Mouse (Mus musculus) spleen, embryonic (tissue): ENCODE data around the gene Htatip2.

Experiments used
- CTCF ChIA-PET: fragments of 350-600 bp; sonication (Branson Sonifier 250); formaldehyde crosslinking; loops from one replicate; lab custom pipeline; 2022; lab: Charles Lee

Gene Htatip2

DNA sequence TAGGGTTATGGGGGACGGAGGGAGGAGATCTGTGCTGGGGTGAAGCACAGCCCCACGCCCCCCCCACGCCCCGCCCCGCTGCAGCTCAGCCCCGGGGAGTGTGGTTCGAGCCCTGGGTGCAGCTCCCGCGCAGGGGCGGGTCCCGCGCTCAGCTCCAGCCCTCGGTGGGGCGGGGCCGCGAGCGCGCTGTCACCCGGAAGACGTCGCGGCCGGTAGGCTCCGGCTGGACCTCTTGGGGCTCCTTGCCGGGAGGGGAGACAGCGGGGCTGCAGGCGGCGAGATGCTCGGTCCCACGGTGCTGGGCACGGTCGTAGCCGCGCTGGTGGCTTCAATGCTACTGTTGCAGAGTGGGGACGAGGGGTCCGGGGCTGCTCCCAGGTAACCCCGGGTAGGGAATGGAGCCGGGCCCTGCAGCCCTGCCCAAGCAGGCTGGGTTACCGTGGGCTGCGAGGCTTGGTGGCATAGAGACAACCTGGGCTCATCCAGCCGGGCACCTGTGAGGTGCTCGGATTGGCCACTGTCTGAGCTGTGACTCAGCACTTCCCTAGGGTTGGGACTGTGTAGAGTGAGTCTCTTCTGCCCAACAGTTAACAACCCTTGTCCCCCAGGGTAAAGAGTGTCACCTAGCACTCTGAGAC is at the start of gene Htatip2:
Gene Htatip2, plus strand, starts transcription at position 182 of the 638 bp plus-strand sequence.
- CTCF ChIA-PET = interaction anchor here (0.6 kb wide), 1 partner anchor 456 kb away, joined by 5 read pairs; no protein-coding TSS in a partner anchor

GRCm38 (mm10) chr7:49709381-49710021 is 49.4 kb upstream of the Htatip2 start:
- CTCF ChIA-PET = no interaction called here

GRCm38 (mm10) chr7:49717942-49718733 is 40.8 kb upstream of the Htatip2 start:
- CTCF ChIA-PET = interaction anchor here (0.6 kb wide), 1 partner anchor 106 kb away, joined by 3 read pairs; no protein-coding TSS in a partner anchor

- CTCF ChIA-PET = no interaction called here
Measured at GRCm38 (mm10) chr7:49734342-49734741, 24.6 kb upstream of the Htatip2 start.

GRCm38 (mm10) chr7:49739448-49739847 is 19.5 kb upstream of the Htatip2 start:
- CTCF ChIA-PET = no interaction called here

DNA sequence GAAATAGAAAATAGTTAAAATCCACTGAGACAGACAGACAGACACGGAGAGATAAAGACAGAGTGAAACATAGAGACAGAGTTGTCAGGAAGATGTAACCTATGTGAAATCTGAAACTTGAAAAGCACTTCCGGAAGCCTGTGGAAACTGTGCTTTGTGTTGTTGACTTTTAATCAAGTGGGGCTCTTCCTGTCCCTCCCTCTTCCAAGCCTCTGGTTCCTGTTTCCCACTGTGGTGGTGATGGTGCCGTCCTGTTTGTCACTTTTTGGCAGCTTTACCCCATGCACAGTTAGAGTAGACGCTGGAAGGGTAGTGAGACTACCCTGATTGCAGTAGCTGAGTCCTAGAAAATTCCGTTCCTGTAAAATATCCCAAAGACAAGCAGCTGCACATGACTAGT is 17.4 kb upstream of the Htatip2 start:
- CTCF ChIA-PET = interaction anchor here (1.7 kb wide), 1 partner anchor 11 kb away, joined by 4 read pairs; no protein-coding TSS in a partner anchor

GRCm38 (mm10) chr7:49741923-49742322 is 17.0 kb upstream of the Htatip2 start:
- CTCF ChIA-PET = interaction anchor here (1.7 kb wide), 1 partner anchor 11 kb away, joined by 4 read pairs; no protein-coding TSS in a partner anchor

- CTCF ChIA-PET = interaction anchor here (0.6 kb wide), 1 partner anchor 27 kb away, joined by 7 read pairs; the partner anchor contains the start of gene Prmt3
Measured at GRCm38 (mm10) chr7:49751148-49751547, 7.8 kb upstream of the Htatip2 start.

DNA sequence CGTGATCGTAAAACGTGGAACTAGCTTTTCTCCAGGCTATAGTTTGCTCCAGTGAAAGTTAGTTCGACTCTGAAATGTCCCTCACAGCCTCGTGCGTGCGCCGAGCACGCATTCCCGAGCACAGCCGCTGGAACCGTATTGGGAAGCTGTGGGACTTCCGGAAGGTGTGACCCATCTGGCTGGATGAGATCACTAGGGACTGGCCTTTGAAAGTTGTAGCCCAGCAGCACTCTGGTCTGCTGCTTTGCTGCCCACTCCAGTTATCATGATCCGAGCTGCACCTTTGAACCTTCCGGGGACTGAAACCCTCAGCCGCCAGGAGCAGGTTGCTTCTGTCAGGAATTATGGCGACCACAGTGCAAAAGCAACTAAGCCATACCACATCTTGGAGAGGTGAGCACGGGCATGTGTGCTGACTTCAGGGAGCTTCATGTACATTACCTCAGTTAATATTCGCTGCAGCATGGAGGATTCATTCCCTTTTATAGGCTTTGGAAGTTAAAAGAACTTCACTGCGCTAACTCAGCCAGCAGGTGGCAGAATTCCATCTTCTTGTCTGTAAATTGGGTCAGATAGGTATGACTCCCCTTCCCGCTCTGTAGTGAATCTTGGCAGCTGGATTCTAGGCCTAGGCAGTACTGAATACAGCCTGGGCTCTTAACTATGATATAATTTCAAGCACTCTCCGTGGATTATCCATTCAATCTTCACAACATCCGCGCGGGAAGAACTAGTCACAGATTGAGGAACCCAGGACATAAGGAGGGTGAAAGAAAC is 6.0 kb upstream of the Htatip2 start:
- CTCF ChIA-PET = interaction anchor here (0.6 to 1.2 kb wide), 4 partner anchors 11 to 611 kb away, joined by 3 to 4 read pairs (median 3); no protein-coding TSS in a partner anchor

- CTCF ChIA-PET = interaction anchor here (1.5 kb wide), 1 partner anchor 138 kb away, joined by 6 read pairs; no protein-coding TSS in a partner anchor
Measured at GRCm38 (mm10) chr7:49754767-49755166, 4.1 kb upstream of the Htatip2 start.

DNA sequence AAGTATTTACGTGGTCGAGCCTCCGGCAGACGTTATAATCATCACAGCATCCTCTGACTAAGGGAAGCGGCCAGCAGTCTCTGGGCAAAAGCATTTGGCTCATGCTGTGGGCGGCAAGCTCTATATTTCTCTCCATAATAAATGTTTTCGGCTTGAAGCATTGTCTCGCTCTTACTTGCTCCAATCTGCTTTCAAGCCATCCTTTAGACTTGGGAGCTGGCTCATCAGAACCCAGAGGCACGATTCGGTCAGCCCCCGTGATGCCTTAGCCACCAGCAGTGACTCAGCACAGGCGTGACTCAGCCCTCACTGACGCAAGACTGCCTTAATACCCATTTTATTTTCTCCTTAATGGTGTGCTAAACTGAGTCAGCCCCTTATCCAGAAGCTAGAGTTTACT is 3.7 kb downstream of the Htatip2 start:
- CTCF ChIA-PET = no interaction called here

- CTCF ChIA-PET = interaction anchor here (0.6 to 0.7 kb wide), 2 partner anchors 80 to 185 kb away, joined by 3 to 4 read pairs; no protein-coding TSS in a partner anchor
Measured at GRCm38 (mm10) chr7:49764011-49764716, 5.2 kb downstream of the Htatip2 start.

DNA sequence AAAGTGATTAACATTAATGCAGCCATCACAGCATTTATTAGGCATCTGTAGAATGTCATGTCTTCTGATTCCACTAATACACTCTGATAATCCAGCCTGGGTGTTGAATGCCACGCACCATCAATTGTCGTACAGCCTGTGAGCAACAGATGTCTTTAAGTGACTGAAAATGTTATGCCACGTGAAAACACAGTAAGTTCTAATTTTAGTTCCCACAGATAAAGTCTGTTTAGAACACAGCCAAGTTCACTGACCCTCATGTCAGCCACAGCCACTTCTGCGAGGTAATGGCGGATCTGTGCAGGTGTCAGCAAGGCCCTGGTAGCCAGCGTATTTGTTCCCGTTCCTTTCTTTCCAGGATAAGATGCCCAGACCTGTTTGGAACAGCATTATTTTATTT is 7.3 kb downstream of the Htatip2 start:
- CTCF ChIA-PET = no interaction called here

DNA sequence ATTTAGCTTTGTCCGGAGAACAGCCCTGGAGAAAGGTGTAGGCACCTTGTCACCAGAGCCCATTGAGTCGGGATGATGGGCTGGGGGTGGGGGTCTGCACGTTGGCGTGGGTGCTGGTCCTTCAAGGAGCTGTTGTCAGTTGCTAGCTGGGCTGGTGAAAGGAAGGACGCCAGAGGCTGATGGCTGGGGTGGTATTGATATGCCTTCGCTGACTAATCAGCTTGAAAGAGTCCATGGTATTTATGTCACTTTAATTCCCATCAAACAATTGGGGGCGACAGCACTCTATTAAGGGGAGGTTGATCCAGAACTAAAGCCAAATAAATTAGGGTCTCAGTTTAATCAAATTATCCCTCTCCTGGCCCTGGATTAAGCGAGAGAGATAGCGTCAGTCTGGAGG is 9.6 kb downstream of the Htatip2 start:
- CTCF ChIA-PET = no interaction called here

GRCm38 (mm10) chr7:49774396-49774795 is 15.5 kb downstream of the Htatip2 start:
- CTCF ChIA-PET = no interaction called here

- CTCF ChIA-PET = no interaction called here
Measured at GRCm38 (mm10) chr7:49777585-49777984, 18.7 kb downstream of the Htatip2 start.

GRCm38 (mm10) chr7:49778114-49778901 is 19.4 kb downstream of the Htatip2 start, which contains the start of gene Prmt3:
Gene Prmt3, plus strand, starts transcription at chr7:49778346.
- CTCF ChIA-PET = interaction anchor here (0.7 kb wide), 1 partner anchor 27 kb away, joined by 7 read pairs; no protein-coding TSS in a partner anchor

DNA sequence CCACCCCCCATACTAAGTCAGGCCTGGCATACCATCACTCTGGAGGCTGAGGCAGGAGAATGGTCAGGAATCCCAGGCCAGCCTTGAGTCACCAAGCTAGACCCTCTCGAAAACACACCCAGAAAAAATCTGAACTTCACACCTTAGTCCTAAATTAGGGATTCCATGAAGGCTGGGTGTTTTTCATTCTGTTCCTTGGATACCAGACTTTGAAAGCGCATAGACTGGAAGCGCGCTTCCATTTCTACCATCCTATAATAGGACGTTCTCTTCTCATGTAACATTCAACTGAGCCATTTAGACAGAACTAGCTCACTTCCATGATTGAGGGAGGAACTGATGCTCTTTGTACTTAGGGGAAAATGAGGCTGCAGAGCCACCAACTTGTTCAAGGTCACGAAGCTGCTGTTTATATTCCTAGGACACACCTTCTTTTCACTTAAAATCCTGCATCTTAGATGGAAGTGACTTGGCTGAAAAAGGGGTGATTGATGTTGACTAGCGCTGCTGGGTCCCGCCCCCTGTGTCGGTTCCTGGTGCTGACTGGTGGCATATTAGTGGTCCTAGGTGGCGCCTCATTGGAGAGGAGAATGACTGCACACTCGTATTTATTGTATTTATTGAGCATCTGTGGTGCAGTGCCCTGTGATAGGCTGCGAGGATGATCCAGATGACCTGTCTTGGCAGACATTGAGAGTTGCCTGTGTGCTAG is 20.1 kb downstream of the Htatip2 start:
- CTCF ChIA-PET = interaction anchor here (0.7 kb wide), 1 partner anchor 28 kb away, joined by 7 read pairs; no protein-coding TSS in a partner anchor

DNA sequence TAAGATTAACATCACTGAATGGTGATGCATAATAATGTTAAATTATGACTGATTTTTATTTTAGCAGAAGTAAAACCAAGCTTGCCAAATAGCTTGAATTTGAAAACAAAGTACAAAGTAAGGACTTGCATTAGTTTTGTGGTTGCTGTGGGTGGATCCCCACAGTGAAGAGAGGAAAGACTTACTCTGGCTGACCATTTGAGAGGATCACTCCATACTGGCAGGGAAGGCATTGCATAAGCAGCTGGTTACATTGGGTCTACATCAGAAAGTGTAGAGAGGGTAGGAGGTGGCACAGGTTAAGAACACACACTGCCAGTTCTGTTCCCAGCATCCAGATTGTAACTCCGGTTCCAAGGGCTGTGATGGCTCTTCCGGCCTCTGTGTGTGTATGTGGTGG is 24.1 kb downstream of the Htatip2 start:
- CTCF ChIA-PET = no interaction called here
